Mouse (Mus musculus) kidney, embryonic 15.5 days (tissue): ENCODE measurements around the gene Srebf2. TPM values are rescaled to one million over a fixed set of nuclear protein-coding genes. Genes with fewer than 3 reads are reported as not detected.
"Not testable (repeated sequence)": the region's sequence is repeated elsewhere in the genome, so short reads cannot be mapped to it uniquely, and the experiment has no call there.

Experiments
- ATAC-seq: fragments of 200-750 bp; cut with Nextera tagmentation; replicated peaks from 2 replicates; pipeline ENCODE4 v1.8.0; 2017; ENCODE audit warnings: moderate TSS enrichment; ENCODE audit not compliant: low FRiP score
- H3K27ac ChIP-seq: fragments of 300-500 bp; sonication (generic); 2 replicates; pipeline ENCODE4 v1.5.1; 2015; ENCODE audit warnings: mild to moderate bottlenecking, inconsistent platforms
- H3K27me3 ChIP-seq: fragments of 300-500 bp; sonication (generic); 2 replicates; pipeline ENCODE4 v1.6.1; 2015; ENCODE audit warnings: inconsistent platforms
- H3K36me3 ChIP-seq: fragments of 300-500 bp; sonication (generic); 2 replicates; pipeline ENCODE4 v1.6.1; 2015; ENCODE audit warnings: inconsistent platforms
- H3K4me1 ChIP-seq: fragments of 300-500 bp; sonication (generic); 2 replicates; pipeline ENCODE4 v1.6.1; 2015; ENCODE audit warnings: inconsistent platforms
- H3K4me2 ChIP-seq: fragments of 300-500 bp; sonication (generic); 2 replicates; pipeline ENCODE4 v1.6.1; 2015; ENCODE audit warnings: moderate library complexity, mild to moderate bottlenecking, inconsistent platforms
- H3K4me3 ChIP-seq: fragments of 300-500 bp; sonication (generic); replicated peaks from 2 replicates; pipeline ENCODE4 v1.5.1; 2015; ENCODE audit warnings: mild to moderate bottlenecking, inconsistent platforms
- H3K9ac ChIP-seq: fragments of 300-500 bp; sonication (generic); 2 replicates; pipeline ENCODE4 v1.6.1; 2015; ENCODE audit warnings: mild to moderate bottlenecking, inconsistent platforms
- H3K9me3 ChIP-seq: fragments of 300-500 bp; sonication (generic); replicated peaks from 2 replicates; pipeline ENCODE4 v1.6.1; 2016; ENCODE audit warnings: inconsistent platforms
- WGBS: fragments of 180-500 bp; shearing (Covaris S2); methylation state at CpG from one replicate; pipeline ENCODE4 v1.1.7; 2015; ENCODE audit warnings: mixed read lengths; 5-methylcytosine and 5-hydroxymethylcytosine counted together
- microRNA counts: library from miRNA; unstranded; fragments of <30 nt; microRNA quantifications from one replicate; lab custom pipeline; 2016
- microRNA-seq: library from miRNA; unstranded; fragments of <30 nt; microRNA quantifications from one replicate; pipeline ENCODE4, GENCODE M21; 2016
- polyA plus RNA-seq: library from polyadenylated mRNA; unstranded; fragments of >200 nt; fragmentation: Nextera tagmentation; extraction: Ambion mirVana; gene quantifications from 2 replicates; pipeline ENCODE4 v1.2.1, GENCODE M21; 2015

Gene Srebf2
- polyA plus RNA-seq, 1 experiment from 2014 or later = 147 TPM

DNA sequence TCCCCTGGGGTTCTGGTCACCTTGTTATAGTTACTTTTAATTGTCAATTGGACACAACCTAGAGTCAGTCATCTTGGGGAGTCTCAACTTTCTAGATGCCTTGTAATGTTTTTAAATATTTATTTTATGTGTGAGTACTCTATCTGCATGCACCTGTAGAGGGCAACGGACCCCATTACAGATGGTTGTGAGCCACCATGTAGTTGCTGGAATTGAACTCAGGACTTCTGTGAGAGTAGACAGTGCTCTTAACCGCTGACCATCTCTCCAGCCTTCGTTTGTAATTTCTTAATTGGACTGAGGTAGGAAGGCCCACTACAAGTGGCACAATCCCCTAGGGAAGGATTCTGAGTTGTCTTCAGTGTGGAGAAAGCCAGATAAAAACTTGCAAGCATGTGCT is 96.3 kb downstream of the Srebf2 start:
- Histone ChIP-seq H3K36me3 (peaks cover 15% of the 10 kb centered on the region), H3K4me1 (peaks cover 23% of the 10 kb centered on the region)

DNA sequence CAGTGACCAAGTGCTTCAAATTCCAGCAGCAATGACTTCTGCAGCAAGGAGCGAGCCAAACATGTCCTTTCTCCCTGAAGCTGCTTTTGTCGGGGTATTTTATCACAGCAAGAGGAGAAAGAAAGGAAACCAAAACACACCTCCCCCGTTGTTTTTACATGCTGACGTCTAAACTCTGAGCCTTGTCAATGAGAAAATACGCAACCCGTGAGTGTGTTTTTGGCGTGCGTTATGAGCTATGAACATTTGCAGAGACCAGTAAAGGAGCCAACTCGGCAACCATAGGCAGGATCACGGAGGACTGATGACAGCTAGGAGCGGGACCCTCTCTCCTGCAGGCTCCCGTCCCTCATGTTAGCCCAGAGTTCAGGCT is 96.7 kb downstream of the Srebf2 start:
- no peak for ATAC-seq
- Histone ChIP-seq H3K36me3 (peaks cover 11% of the 10 kb centered on the region), H3K27me3 (no peaks in the 10 kb centered on the region), H3K4me3 (peak overlapping the region; percentile 93), H3K27ac (peak overlapping the region; percentile 94), H3K9me3 (no peaks in the 10 kb centered on the region), H3K9ac (peak overlapping the region; percentile 67), H3K4me2 (peak overlapping the region; percentile 91), H3K4me1 (peaks cover 23% of the 10 kb centered on the region)
- WGBS = 2% methylated on average over 12 of the region's 12 CpGs

More for the DNA sequence above, 96.3 kb downstream of the Srebf2 start:
- WGBS = 78% methylated on average over 3 of the region's 3 CpGs
- peak overlapping the region; percentile 67; the same call in 1 of the 2 replicates for H3K9ac ChIP-seq
- ATAC-seq = no peak
- no peaks in the 10 kb centered on the region for H3K9me3 ChIP-seq
- H3K4me3 ChIP-seq = peak overlapping the region; percentile 93
- H3K4me2 ChIP-seq = peak overlapping the region; percentile 91
- no peaks in the 10 kb centered on the region for H3K27me3 ChIP-seq
- H3K27ac ChIP-seq = no peak overlapping the region

DNA sequence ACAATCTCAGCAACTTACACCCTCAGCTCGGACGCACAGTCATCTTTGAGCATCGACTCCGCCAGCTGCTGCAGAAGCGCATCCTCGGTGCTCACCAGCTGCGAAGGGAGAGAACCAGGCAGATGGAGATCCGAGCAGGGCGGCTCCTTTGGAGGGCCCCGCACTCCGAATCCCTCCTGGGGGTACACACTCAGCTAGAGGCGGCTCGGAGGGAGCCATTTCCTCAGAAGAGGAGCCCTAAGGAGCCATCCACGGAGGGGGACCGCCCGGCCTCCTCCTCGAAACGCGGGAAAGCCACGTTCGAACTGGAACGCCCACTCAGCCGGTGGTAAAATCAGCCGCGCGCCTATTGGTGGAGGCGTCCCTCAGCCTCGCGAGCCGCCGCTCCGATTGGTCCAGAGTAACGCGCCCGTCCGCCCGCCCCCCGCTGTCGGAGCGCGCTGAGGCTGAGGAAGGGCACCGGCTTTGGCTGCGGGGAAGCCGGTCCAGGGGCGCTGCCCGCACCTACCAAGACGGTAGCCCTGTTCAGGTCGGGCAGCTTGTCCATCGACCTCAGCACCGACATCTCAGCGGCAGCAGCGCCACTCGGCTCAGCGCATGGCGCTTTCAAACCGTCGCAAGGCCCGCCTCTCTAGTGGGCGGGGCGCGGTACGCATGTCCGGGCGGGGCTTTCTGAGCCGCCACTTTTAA is 97.3 kb downstream of the Srebf2 start, which contains the start of gene Cenpm:
Gene Cenpm (minus strand): TSS at position 634 of the 690 bp plus-strand sequence.
- H3K27ac ChIP-seq = peak within 1 kb of the TSS; percentile 94
- H3K27me3 ChIP-seq = no peaks in the 10 kb centered on the region
- ATAC-seq = peak; percentile 97

DNA sequence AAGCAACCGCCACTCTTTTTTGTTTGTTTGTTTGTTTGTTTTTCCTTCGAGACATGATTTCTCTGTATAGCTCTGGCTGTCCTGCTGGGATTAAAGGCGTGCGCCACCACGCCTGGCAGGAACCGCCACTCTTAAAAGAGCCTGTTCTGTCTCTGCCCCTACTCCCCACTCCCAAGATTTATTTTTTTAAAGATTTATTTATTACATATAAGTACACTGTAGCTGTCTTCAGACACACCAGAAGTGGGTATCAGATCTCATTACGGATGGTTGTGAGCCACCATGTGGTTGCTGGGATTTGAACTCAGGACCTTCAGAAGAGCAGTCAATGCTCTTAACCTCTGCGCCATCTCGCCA is 97.8 kb downstream of the Srebf2 start:
- not testable (repeated sequence) for ATAC-seq, H3K27me3 ChIP-seq, H3K36me3 ChIP-seq, H3K9me3 ChIP-seq
- 21% methylated on average over 9 of the region's 9 CpGs for WGBS
- peak overlapping the region; percentile 94 for H3K27ac ChIP-seq
- peak overlapping the region; percentile 91 for H3K4me2 ChIP-seq
- H3K4me1 ChIP-seq = peaks cover 23% of the 10 kb centered on the region
- peak overlapping the region; percentile 93 for H3K4me3 ChIP-seq
- peak overlapping the region; percentile 67 for H3K9ac ChIP-seq

More for the DNA sequence above, 97.3 kb downstream of the Srebf2 start, which contains the start of gene Cenpm:
- peak within 1 kb of the TSS; percentile 91 for H3K4me2 ChIP-seq
- no peaks in the 10 kb centered on the region for H3K9me3 ChIP-seq
- H3K36me3 ChIP-seq = peaks cover 5% of the 10 kb centered on the region; the same call in 1 of the 2 replicates
- H3K4me3 ChIP-seq = peak within 1 kb of the TSS; percentile 93
- WGBS = under 1% methylated on average over 65 of the region's 65 CpGs
- H3K9ac ChIP-seq = peak within 1 kb of the TSS; percentile 67
- peaks cover 23% of the 10 kb centered on the region for H3K4me1 ChIP-seq

DNA sequence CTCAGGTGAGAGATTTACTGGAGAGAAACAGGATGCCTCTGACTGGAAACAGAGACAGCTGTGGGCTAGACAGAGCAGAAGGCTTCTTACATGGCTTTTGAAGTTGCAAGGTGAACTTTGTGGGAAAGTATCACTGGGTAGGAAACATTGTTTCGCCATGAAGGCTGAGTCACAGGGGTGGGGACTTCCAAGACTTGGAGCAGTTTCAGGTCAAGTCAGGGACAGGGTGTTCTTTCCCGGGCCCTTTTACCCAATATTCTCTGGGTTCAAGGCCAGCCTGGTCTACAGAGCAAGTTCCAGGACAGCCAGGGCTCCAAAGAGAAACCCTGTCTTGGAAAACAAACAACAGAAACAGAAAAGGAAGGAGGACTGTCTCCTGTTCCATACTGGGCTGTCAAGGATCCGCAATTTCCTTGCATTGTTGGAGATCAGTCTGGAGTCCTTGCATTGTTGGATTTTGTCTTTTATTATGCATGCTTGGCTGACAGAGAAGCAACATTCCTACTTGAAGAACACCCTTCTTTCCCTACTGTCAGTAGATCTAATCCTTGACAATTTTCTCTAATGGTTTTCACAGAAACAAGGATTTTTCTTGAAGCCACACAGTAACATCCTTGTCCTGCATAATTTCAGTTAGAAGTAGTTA is 100.3 kb downstream of the Srebf2 start:
- Histone ChIP-seq H3K27ac (no peak overlapping the region), H3K4me3 (no peak overlapping the region), H3K9me3 (no peaks in the 10 kb centered on the region), H3K4me2 (no peak overlapping the region), H3K4me1 (peaks cover 14% of the 10 kb centered on the region), H3K9ac (no peak overlapping the region), H3K27me3 (no peaks in the 10 kb centered on the region), H3K36me3 (no peaks in the 10 kb centered on the region)
- WGBS = 64% methylated on average over 3 of the region's 3 CpGs
- no peak for ATAC-seq

DNA sequence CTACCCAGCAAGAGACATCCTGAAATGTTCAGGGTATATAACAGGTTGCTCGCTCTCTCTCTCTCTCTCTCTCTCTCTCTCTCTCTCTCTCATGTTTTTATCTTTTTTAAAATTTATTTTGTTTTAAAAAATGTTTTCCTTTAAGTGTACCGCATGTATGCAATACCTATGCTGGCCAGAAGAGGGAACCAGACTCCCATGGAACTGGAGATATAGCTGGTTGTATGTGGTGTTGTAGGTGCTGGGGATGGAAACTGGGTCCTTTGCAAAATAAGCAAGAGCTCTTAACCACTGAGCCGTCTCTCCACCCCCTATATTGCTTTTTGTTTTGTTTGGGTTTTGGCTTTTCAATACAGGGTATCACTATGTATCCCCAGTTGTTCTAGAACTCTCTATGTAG is 104.6 kb downstream of the Srebf2 start:
- 89% methylated on average over 3 of the region's 3 CpGs for WGBS
- Histone ChIP-seq H3K4me2 (no peak overlapping the region), H3K4me3 (no peak overlapping the region), H3K36me3 (no peaks in the 10 kb centered on the region), H3K27ac (no peak overlapping the region), H3K9me3 (no peaks in the 10 kb centered on the region), H3K27me3 (0 out of 2 replicates have a peak, but pooled peaks cover 7% of the 10 kb centered on the region), H3K4me1 (no peaks in the 10 kb centered on the region), H3K9ac (no peak overlapping the region)
- no peak for ATAC-seq

DNA sequence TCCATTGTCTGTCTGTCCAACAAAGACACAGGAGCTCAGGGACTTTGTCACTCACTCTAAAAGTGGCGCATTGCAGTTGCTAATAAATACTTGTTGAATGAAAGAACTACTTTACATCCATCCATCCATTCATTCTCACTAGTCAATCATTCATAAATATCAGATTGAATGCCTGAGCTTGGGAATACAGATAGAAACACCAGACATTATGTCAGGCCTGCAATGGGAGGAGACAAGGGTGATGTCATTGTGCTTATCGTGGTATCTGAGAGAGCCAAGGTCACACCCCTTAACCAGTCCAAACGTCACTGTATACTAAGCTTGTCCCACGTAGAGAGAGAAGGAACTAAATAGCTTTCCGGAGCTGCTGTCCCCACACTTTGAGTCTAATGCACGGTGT is 105.1 kb downstream of the Srebf2 start, which contains the start of gene 1500009C09Rik:
Gene 1500009C09Rik (plus strand): TSS at position 301 of the 400 bp plus-strand sequence.
- H3K27me3 ChIP-seq = 0 out of 2 replicates have a peak, but pooled peaks cover 7% of the 10 kb centered on the region

More for the DNA sequence above, 105.1 kb downstream of the Srebf2 start, which contains the start of gene 1500009C09Rik:
- 86% methylated on average over 6 of the region's 6 CpGs for WGBS
- H3K4me1 ChIP-seq = no peaks in the 10 kb centered on the region
- H3K36me3 ChIP-seq = no peaks in the 10 kb centered on the region
- H3K9me3 ChIP-seq = no peaks in the 10 kb centered on the region
- no peak within 1 kb of the TSS for H3K9ac ChIP-seq
- H3K4me2 ChIP-seq = no peak within 1 kb of the TSS
- H3K27ac ChIP-seq = no peak within 1 kb of the TSS
- no peak within 1 kb of the TSS for H3K4me3 ChIP-seq
- no peak for ATAC-seq

MicroRNA genes within 50 kb of the gene (microRNA counts, 519-probe panel; counts per million panel counts)
- 2,391 counts per million, percentile 35 among the panel's probes with 10 or more counts for microRNA mmu-miR-33 (lab: Ali Mortazavi, UCI)

Small RNAs within 50 kb of the gene (microRNA-seq; reads per million reads assigned to microRNA genes)
- gene Mir33 = 57.1 reads per million, percentile 50 among the genes with 10 or more reads in this experiment

Other genes with a start within 250 kb of the Srebf2 start
- 80.1 and 80.8 TPM in 2 replicates for gene Polr3h, start 220.9 kb upstream of the Srebf2 start, polyA plus RNA-seq
- 24.7 and 30.7 TPM in 2 replicates for gene Csdc2, start 210.4 kb upstream of the Srebf2 start, polyA plus RNA-seq
- 28.8 and 35.3 TPM in 2 replicates for gene Pmm1, start 186.3 kb upstream of the Srebf2 start, polyA plus RNA-seq
- not detected in 2 replicates for gene 1700029P11Rik, start 166.6 kb upstream of the Srebf2 start, polyA plus RNA-seq
- 83.3 and 87.0 TPM in 2 replicates for gene Xrcc6, start 159.3 kb upstream of the Srebf2 start, polyA plus RNA-seq
- 25.1 and 26.3 TPM in 2 replicates for gene Desi1, start 113.3 kb upstream of the Srebf2 start, polyA plus RNA-seq
- 272 and 286 TPM in 2 replicates for gene Snu13, start 99.6 kb upstream of the Srebf2 start, polyA plus RNA-seq
- gene 4930407I10Rik, start 88.0 kb upstream of the Srebf2 start, polyA plus RNA-seq = 0.03 TPM in 1 of 2 replicates, not detected in the other
- 0.05 and 0.09 TPM in 2 replicates for gene Mei1, start 77.2 kb upstream of the Srebf2 start, polyA plus RNA-seq
- gene Ccdc134, start 19.3 kb upstream of the Srebf2 start, polyA plus RNA-seq = 18.4 and 19.8 TPM in 2 replicates
- gene Shisa8, start 65.6 kb downstream of the Srebf2 start, polyA plus RNA-seq = 0.44 and 0.45 TPM in 2 replicates
- 0.10 TPM in 1 of 2 replicates, not detected in the other for gene Tnfrsf13c, start 77.2 kb downstream of the Srebf2 start, polyA plus RNA-seq
- gene Cenpm, start 97.6 kb downstream of the Srebf2 start, polyA plus RNA-seq = 78.8 and 84.2 TPM in 2 replicates
- gene 1500009C09Rik, start 105.2 kb downstream of the Srebf2 start, polyA plus RNA-seq = 0.10 TPM in 1 of 2 replicates, not detected in the other
- gene Sept3, start 127.7 kb downstream of the Srebf2 start, polyA plus RNA-seq = 13.6 and 14.0 TPM in 2 replicates
- 0.18 and 0.35 TPM in 2 replicates for gene Wbp2nl, start 151.8 kb downstream of the Srebf2 start, polyA plus RNA-seq
- 61.1 and 61.7 TPM in 2 replicates for gene Naga, start 191.7 kb downstream of the Srebf2 start, polyA plus RNA-seq
- gene Pheta2, start 191.8 kb downstream of the Srebf2 start, polyA plus RNA-seq = 11.0 and 12.0 TPM in 2 replicates
- 296 and 297 TPM in 2 replicates for gene Smdt1, start 191.8 kb downstream of the Srebf2 start, polyA plus RNA-seq
- gene Ndufa6, start 207.1 kb downstream of the Srebf2 start, polyA plus RNA-seq = 428 and 459 TPM in 2 replicates
- 12.9 and 18.6 TPM in 2 replicates for gene Cyp2d22, start 233.1 kb downstream of the Srebf2 start, polyA plus RNA-seq
- not detected in 2 replicates for gene Cyp2d11, start 246.8 kb downstream of the Srebf2 start, polyA plus RNA-seq